Mouse (Mus musculus) liver, postnatal 0 days (tissue): ENCODE data around the gene Zfand3.

Experiments
- CTCF ChIP-seq: sonication (generic); IDR thresholded peaks from 2 replicates; pipeline ENCODE4 v1.5.1; 2016; ENCODE audit warnings: antibody characterized with exemption, low read depth
- EP300 ChIP-seq: IDR thresholded peaks from 2 replicates; pipeline ENCODE4 v1.6.1; 2016; ENCODE audit warnings: antibody characterized with exemption, low read depth, mild to moderate bottlenecking

DNA sequence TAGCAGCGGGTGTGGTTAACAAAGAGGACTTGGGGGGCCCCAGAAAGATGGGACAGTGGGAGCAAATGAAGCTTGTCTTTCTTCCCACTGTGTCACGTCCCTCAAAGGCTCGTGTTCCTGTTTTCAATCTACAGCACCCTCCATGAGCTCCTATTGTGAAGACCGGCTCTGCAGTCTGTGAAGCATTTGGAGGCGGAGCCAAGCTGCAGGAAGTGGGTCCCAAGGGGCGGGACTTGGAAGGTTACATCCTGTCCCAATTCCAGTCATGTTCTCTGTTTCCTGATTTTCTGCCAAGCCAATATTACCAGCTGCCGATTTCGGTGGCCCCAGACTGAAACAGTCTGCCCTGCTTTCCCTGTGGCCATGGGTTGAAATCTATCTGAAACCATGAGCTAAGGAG lies 23.0 kb upstream of the Zfand3 start:
- TF ChIP-seq CTCF (no peak), EP300 (no peak)
